Mouse (Mus musculus) lung, embryonic 16.5 days (tissue): ENCODE data around the gene Bcas3. TPM values are rescaled to one million over a fixed set of nuclear protein-coding genes. Genes with fewer than 3 reads are reported as not detected.

ENCODE experiments used
- ATAC-seq: fragments of 200-750 bp; cut with Nextera tagmentation; 2 replicates; pipeline ENCODE4 v1.8.0; 2017; ENCODE audit warnings: low read depth, mild to moderate bottlenecking, moderate library complexity
- H3K27ac ChIP-seq: fragments of 300-500 bp; sonication (generic); 2 replicates; pipeline ENCODE4 v1.5.1; 2014; ENCODE audit warnings: mild to moderate bottlenecking, control low read depth, low read length
- H3K27me3 ChIP-seq: fragments of 300-500 bp; sonication (generic); 2 replicates; pipeline ENCODE4 v1.6.1; 2014; ENCODE audit warnings: low read depth, low read length, mixed read lengths; ENCODE audit not compliant: control insufficient read depth, insufficient read depth
- H3K36me3 ChIP-seq: fragments of 300-500 bp; sonication (generic); 2 replicates; pipeline ENCODE4 v1.6.1; 2014; ENCODE audit warnings: low read length; ENCODE audit not compliant: control insufficient read depth, insufficient read depth
- H3K4me1 ChIP-seq: fragments of 300-500 bp; sonication (generic); replicated peaks from 2 replicates; pipeline ENCODE4 v1.6.1; 2014; ENCODE audit warnings: low read length, mixed read lengths; ENCODE audit not compliant: control insufficient read depth, insufficient read depth
- H3K4me2 ChIP-seq: fragments of 300-500 bp; sonication (generic); 2 replicates; pipeline ENCODE4 v1.6.1; 2014; ENCODE audit warnings: low read depth, low read length, control low read depth
- H3K4me3 ChIP-seq: fragments of 300-500 bp; sonication (generic); 2 replicates; pipeline ENCODE4 v1.5.1; 2014; ENCODE audit warnings: mild to moderate bottlenecking, low read length, control low read depth
- H3K9ac ChIP-seq: fragments of 300-500 bp; sonication (generic); 2 replicates; pipeline ENCODE4 v1.6.1; 2014; ENCODE audit warnings: low read length, control low read depth
- H3K9me3 ChIP-seq: fragments of 300-500 bp; sonication (generic); 2 replicates; pipeline ENCODE4 v1.6.1; 2016; ENCODE audit warnings: low read length; ENCODE audit not compliant: control insufficient read depth
- WGBS: fragments of 180-500 bp; shearing (Covaris S2); extraction: QIAGEN DNeasy Blood & Tissue Kit; methylation state at CpG from one replicate; pipeline ENCODE4 v1.1.7; 2014; 5-methylcytosine and 5-hydroxymethylcytosine counted together
- polyA plus RNA-seq: library from polyadenylated mRNA; unstranded; fragments of >200 nt; fragmentation: Nextera tagmentation; extraction: Ambion mirVana; gene quantifications from 2 replicates; pipeline ENCODE4 v1.2.1, GENCODE M21; 2015

Gene Bcas3
- polyA plus RNA-seq, 1 experiment from 2014 or later = 38.4 TPM

- peaks cover 19% of the 10 kb centered on the region for H3K27me3 ChIP-seq
- no peak for ATAC-seq
- peak overlapping the region; percentile 89 for H3K4me2 ChIP-seq
- H3K27ac ChIP-seq = peak overlapping the region; percentile 98
- no peaks in the 10 kb centered on the region for H3K36me3 ChIP-seq
- H3K9ac ChIP-seq = peak overlapping the region; percentile 70
- peak overlapping the region; percentile 73 for H3K4me3 ChIP-seq
- H3K4me1 ChIP-seq = peaks cover 37% of the 10 kb centered on the region
- H3K9me3 ChIP-seq = no peaks in the 10 kb centered on the region
- WGBS = 20% methylated on average over 38 of the region's 38 CpGs
Measured at GRCm38 (mm10) chr11:85828691-85829519, 475.9 kb downstream of the Bcas3 start.

DNA sequence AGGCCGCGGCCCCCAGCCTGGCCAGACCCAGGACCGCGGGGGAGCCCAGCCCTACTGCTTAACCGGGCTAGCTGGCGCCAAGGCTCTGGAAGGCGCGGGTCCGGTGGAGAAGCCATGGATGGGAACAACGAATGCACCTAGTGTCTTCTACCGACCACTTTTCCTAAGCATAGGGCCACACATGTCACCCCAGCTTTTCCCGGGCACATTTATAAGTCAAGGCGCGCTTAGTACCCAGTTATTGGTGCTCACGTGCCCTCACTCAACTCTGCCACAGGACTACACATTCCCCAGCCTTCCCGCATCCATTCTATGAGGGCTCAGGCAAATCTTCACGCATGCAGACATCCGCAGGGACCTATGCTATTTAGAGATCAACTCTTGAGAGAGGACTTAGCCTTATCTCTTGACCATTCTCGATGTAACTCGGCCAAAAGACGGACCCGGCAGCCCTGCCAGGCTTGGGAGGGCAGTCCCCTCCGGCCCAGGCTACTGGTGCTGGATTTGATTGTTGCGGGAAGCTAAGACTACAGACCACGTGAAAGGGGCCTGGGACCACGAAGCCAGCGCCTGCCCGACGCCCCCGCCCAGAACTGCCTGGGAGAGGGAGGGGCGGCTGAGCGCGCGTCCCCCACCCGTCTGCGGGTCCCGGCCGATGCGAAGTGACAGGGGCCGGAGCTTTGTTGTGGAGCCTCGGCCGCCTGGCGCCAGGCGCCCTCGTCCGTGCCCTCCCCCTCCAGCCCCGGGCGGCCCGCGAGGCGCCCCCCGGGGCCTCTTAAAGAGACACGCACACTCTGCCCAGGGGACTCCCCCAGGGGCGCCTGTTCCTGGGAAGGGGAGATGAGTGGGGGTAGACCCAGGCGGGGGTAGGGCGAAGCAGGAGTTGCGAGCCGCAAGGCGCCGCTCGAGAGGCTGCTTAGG, 476.8 kb downstream of the Bcas3 start:
- no peaks in the 10 kb centered on the region for H3K9me3 ChIP-seq
- H3K4me2 ChIP-seq = peak overlapping the region; percentile 89
- H3K27me3 ChIP-seq = peaks cover 27% of the 10 kb centered on the region
- peaks cover 37% of the 10 kb centered on the region for H3K4me1 ChIP-seq
- WGBS = 2% methylated on average over 60 of the region's 61 CpGs
- ATAC-seq = peak; percentile 45
- peak overlapping the region; percentile 98 for H3K27ac ChIP-seq
- peak overlapping the region; percentile 73 for H3K4me3 ChIP-seq
- no peaks in the 10 kb centered on the region for H3K36me3 ChIP-seq
- H3K9ac ChIP-seq = peak overlapping the region; percentile 70

DNA sequence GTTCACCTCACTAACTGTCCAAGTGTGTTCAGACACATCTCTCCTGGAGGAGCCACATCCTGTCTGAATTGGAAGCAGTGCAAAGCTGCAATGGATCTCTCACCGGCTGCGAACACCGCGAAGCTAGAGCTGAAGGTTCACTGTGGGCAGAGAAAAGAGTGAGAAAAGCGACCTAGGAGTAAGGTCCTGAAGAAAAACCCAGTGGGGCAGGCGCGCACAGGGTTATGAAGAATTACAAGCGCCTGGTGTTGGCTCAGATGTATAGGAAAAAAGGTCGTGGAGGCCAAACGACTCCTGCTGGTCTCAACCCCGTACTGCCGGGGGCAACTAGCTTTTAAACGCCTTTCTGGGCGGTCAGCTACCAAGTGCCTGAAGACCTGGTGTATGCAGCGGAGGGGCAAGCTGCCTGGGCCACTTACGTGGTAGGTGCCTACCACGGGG, 478.0 kb downstream of the Bcas3 start:
- peak overlapping the region; percentile 98 for H3K27ac ChIP-seq
- 4% methylated on average over 17 of the region's 17 CpGs for WGBS
- H3K36me3 ChIP-seq = no peaks in the 10 kb centered on the region
- H3K27me3 ChIP-seq = peaks cover 37% of the 10 kb centered on the region
- peak overlapping the region; percentile 73 for H3K4me3 ChIP-seq
- peaks cover 33% of the 10 kb centered on the region for H3K4me1 ChIP-seq
- H3K9ac ChIP-seq = peak overlapping the region; percentile 70
- no peaks in the 10 kb centered on the region for H3K9me3 ChIP-seq
- peak overlapping the region; percentile 89 for H3K4me2 ChIP-seq
- ATAC-seq = no peak

DNA sequence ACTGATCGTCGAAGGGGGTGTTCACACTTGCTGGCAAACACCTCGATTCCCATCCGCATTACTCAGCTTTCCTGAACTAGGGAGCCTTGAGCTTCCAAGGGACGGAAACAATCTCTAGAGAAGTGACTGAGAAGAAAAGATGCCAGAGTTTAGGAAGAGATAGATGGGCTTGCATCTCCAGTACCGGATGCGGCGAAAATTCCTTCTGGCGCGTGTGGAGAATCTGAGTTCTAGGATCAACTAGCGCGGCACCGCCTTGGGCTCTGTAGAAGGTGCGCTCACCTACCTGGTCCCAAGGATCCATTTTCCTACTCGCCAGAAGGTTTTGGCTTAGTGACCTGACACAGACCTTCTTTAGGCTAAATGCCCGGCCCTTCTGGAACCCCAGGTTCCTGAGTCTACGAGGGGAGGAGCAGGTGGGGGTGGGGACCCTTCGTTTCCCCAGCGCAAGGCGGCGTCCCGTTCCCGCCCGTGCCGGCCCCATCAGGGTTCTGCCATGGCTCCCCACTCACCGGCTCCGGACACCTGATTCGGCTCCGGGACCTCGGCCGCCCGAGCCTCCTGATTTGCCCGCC, 478.8 kb downstream of the Bcas3 start:
- no peak for ATAC-seq
- WGBS = 1% methylated on average over 33 of the region's 33 CpGs
- Histone ChIP-seq H3K9ac (peak overlapping the region; percentile 93), H3K4me3 (peak overlapping the region; percentile 73), H3K4me1 (peaks cover 30% of the 10 kb centered on the region), H3K27me3 (peaks cover 41% of the 10 kb centered on the region), H3K27ac (peak overlapping the region; percentile 98), H3K4me2 (peak overlapping the region; percentile 89), H3K9me3 (no peaks in the 10 kb centered on the region), H3K36me3 (no peaks in the 10 kb centered on the region)

- WGBS = under 1% methylated on average over 37 of the region's 52 CpGs
- Histone ChIP-seq H3K9ac (peak within 1 kb of the TSS; percentile 93), H3K36me3 (no peaks in the 10 kb centered on the region; the same call in 1 of the 2 replicates)
Measured at GRCm38 (mm10) chr11:85832231-85832924, 479.4 kb downstream of the Bcas3 start, which contains the start of gene Tbx2. TSS of gene Tbx2 (plus strand) at chr11:85832551.

GRCm38 (mm10) chr11:85833081-85833521, 480.1 kb downstream of the Bcas3 start:
- Histone ChIP-seq H3K4me1 (peaks cover 25% of the 10 kb centered on the region), H3K9ac (peak overlapping the region; percentile 93), H3K36me3 (peaks cover under 1% of the 10 kb centered on the region; the same call in 1 of the 2 replicates), H3K9me3 (no peaks in the 10 kb centered on the region), H3K4me3 (peak overlapping the region; percentile 73), H3K27ac (peak overlapping the region; percentile 96), H3K27me3 (peaks cover 44% of the 10 kb centered on the region), H3K4me2 (peak overlapping the region; percentile 89)
- no peak for ATAC-seq
- WGBS = 1% methylated on average over 40 of the region's 54 CpGs

More at GRCm38 (mm10) chr11:85832231-85832924, 479.4 kb downstream of the Bcas3 start, which contains the start of gene Tbx2:
- Histone ChIP-seq H3K4me2 (peak within 1 kb of the TSS; percentile 89), H3K4me1 (peaks cover 24% of the 10 kb centered on the region), H3K4me3 (peak within 1 kb of the TSS; percentile 73), H3K27me3 (peaks cover 45% of the 10 kb centered on the region), H3K27ac (peak within 1 kb of the TSS; percentile 98), H3K9me3 (no peaks in the 10 kb centered on the region)
- ATAC-seq = peak; percentile 87

DNA sequence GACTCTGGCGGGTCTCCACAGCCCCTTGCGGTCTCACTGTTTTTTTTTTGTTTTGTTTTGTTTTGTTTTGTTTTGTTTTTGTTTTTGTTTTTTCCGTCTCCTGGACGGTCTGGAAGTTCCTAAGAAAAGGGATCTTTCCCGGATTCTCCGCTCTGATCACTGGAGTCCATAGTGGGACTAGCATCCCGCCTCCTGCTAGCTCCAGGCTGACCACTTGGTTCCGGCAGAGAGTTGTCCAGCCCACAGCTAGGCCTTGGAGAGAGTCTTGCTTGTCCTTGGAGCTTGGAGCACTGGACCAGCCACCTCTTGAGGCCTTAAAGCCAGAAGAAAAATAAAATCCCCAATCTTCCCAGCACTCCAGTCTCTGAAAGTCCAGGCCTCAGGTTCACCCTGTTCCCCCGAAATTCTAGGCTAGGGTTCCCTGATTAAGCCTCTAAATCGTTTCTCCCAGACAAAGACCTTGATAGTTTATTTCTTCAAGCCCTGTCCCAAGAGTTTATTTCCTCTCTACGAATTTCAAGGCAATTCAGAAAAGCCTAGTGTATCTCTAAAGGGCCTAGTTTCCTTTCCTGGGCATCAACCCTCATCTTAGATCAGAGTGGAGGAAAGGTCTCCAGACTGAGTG, 480.9 kb downstream of the Bcas3 start:
- Histone ChIP-seq H3K27me3 (peaks cover 49% of the 10 kb centered on the region), H3K36me3 (peaks cover 3% of the 10 kb centered on the region; the same call in 1 of the 2 replicates), H3K27ac (peak overlapping the region; percentile 96), H3K9me3 (no peaks in the 10 kb centered on the region), H3K4me1 (peaks cover 21% of the 10 kb centered on the region), H3K9ac (peak overlapping the region; percentile 93), H3K4me2 (peak overlapping the region; percentile 12; the same call in 1 of the 2 replicates), H3K4me3 (peak overlapping the region; percentile 73)
- WGBS = 13% methylated on average over 11 of the region's 11 CpGs
- no peak for ATAC-seq

GRCm38 (mm10) chr11:85834386-85834931, 481.5 kb downstream of the Bcas3 start:
- Histone ChIP-seq H3K27ac (peak overlapping the region; percentile 96), H3K4me3 (peak overlapping the region; percentile 73), H3K9ac (peak overlapping the region; percentile 93), H3K4me1 (peaks cover 17% of the 10 kb centered on the region), H3K36me3 (peaks cover 3% of the 10 kb centered on the region; the same call in 1 of the 2 replicates), H3K4me2 (peak overlapping the region; percentile 45), H3K27me3 (peaks cover 54% of the 10 kb centered on the region), H3K9me3 (no peaks in the 10 kb centered on the region)
- 13% methylated on average over 17 of the region's 17 CpGs for WGBS
- no peak for ATAC-seq
